Mouse (Mus musculus): Measurements from ENCODE around the gene Srarp. TPM values are rescaled to one million over a fixed set of nuclear protein-coding genes. Genes with fewer than 3 reads are reported as not detected.

The Srarp gene
- total RNA-seq, 1 experiment from 2014 or later, result not detected

DNA sequence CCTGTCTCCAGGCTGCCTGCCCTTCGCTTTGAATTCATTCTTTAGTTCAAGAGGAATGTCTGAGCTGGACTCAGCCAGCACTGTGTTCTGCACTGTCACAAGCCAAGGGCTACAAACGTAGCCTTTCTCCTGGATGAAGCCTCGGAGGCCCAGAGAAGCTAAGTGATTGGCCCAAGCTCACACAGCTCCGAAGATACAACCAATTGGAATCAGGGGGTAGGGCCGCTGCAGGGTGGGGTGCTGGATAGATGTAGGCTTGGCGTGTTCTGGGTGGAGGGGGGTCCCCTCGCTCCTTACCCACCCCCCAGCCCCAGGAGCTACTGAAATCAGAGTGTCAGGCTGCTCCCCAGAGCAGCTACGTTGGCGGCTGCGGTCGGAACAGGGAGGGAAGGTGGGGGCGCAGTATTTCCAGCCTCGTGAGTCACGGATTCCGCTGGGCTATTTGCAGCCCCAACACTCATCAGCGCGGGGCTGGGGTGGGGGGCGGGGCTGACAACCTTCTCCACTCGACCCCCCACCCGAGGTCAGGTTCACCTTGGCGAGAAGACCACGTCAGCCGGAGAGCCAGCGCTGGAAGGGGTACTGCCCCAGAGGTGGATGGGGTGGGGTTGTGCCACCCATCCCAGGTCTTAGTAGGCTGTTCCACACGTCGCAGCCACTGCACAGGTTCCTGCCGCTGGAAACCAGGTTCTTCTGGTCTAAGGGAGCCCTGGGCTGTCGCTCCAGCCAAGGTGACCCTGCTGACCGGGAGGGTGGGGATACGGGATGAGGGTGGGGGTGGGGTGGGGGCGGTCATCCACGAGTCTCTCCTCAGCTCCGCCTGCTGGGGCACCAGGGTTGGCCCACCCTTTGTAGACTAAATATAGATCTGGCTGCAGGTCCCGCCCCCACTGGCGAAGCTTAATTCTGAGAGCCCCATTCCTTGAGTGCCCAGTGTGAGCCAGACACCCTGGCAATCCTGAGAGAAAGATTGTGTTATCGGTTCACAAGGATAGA, 10.1 kb downstream of the Srarp start:
- DNase-seq, result peak; percentile 43

DNA sequence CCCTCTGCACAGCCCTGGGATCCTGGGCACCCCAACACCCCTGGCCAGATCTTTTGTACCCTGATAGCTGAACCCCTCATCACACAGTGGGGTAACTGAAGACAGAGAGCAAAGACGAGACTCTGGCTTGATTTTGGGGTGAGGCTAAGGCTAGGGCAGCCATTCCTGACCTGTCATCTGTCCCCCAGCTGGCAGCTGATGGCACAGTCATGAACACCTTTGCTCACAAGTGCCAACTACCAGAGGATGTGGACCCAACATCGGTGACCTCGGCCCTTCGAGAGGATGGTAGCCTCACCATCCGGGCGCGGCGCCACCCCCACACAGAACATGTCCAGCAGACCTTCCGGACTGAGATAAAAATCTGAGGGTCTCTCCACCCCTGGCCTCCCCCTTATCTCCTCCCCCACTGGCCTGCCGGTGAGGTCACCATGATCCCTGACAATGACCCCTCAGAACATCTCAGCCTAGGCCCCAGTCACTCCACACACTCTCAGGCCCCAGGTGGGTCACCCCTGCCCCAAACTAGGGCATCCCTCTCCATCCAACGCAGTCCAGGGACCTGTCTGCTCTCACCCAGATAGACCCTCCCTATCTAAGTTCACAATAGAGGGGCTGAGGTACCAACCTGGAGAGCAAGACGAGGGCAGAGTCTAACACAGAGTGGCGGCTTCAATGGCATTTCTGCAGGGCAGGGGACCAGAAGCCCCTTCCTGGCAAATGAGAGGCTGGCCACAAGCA, 12.0 kb downstream of the Srarp start:
- no peak for DNase-seq

GRCm38 (mm10) chr4:141423288-141423687, 12.6 kb downstream of the Srarp start:
- DNase-seq, result no peak

DNA sequence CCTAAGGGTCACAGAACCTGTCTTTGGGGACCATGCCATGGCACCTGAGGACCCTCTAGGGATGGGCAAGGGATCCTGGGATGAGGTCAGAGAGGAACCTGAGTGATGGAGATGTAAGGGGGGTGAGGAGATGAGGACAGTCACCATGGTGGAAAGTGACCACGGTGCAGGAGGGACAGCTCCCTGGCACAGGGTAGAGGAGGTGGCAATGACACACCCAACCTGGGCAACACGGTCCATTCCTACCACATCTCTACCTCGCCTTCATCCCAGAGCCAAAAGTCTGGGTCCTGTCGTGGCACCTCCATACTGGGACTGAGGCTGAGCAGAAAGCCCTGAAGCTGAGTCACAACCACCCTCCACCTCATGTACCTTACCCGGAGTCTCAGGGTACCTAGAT, 13.1 kb downstream of the Srarp start:
- no peak for DNase-seq

DNA sequence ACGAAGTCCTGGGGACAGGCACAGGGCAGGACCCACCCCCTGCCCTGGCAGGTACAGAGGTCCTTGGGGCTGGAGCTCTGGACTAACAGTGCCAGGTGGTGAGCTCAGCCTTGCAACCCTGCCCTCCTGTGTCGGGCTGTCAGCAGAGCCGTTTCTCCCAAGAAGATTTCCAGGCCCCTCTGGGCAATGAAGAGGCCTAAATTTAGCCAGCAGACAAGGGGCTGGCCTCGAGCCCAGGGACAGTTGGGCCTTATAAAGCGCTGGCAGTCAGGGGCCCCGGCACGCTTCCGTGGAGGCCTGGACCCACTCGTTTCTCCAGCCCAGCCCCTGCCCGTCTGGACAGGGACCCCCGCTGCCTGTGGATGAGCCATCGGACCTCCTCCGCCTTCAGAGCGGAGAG, 14.5 kb downstream of the Srarp start:
- DNase-seq, result peak; percentile 38

GRCm38 (mm10) chr4:141420886-141421285, 15.0 kb downstream of the Srarp start:
- DNase-seq, result no peak

- no peak for DNase-seq
Measured at GRCm38 (mm10) chr4:141420192-141420829, 15.6 kb downstream of the Srarp start, which contains the start of gene Hspb7. Hspb7 (plus strand) TSS chr4:141420779.

DNA sequence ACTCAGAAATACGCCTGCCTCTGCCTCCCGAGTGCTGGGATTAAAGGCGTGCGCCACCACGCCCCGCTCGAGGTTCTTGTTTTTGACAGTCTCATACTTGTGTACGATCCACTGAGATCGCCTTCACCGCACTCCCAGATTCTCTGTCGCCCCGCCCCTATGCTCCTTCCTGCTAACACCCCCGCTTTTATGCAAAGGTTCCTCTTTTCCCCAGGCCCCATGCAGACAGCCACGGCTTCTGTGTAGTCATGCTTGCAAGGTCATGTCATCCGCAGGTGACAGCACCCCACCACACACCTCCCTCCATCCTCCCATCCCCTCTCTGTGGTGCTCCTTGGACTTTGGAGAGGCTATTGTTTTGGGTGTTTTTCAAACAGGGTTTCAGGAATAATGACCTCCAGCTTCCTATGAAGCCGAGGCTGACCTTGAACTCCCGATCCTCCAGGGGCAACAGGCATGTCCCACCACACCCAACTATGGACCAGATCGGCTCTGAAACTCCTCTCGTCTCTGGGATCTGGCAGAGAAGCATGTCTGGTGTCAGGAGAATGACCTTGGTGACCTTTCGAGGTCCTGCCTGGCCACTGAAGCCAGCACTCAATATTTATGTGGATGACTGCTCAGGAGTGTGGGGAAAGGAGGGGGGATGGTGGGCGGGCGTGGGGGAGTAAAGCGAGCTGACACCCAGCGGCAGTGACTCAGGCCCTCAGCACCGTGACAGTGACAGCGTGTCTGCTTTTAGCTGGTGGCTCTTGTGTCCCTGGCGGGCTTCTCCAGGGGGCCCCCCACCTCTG, 16.3 kb downstream of the Srarp start:
- DNase-seq, result peak; percentile 41

DNA sequence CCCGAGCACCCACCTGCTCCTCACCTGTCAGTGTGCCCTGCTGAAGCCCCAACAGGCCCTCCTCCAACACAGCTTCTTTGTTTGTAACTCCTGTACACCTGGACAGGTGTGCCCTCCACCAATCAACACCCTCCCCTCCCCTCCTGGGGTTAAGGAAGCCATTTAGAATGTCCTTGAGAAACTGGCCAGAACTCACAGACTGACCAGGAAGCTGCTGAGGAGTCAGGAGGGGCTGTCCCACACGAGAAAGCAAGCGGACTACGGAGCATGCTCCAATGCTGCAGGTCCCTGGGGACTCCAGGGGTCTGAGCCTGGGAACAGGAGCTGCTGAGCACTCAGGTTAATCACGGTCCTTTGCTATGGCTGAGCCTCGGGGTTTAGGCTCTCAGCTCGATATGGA, 20.0 kb downstream of the Srarp start, which contains the start of gene Clcnkb:
TSS of gene Clcnkb (minus strand) at position 91 of the 400 bp plus-strand sequence.
- DNase-seq, result no peak

DNA sequence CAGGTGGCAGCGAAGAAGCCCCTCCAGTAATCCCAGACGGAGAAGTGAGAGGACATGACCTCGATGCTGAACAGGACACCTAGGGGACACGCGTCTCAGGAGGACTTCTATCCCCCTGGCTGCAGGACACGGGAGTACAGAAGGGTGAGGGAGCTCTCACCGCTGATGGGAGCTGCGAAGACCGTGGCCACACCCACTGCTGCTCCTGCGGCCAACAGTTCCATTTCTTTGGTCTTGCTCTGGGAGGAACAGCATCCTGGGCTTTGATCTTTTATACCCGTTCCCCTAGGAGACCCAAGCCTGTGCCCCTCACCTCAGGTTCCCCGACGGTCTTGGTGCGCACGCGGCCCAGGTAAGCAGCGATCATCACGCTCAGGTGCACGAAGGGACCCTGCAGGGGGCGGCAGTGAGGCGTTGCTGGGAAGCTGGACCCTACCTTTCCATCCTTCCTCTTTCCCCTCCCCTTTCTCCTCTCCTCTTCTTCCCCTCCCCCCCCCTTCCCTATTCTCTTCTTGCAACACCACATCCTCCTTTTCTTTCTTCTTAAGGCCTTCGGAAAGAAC, 24.4 kb downstream of the Srarp start:
- no peak for DNase-seq

DNA sequence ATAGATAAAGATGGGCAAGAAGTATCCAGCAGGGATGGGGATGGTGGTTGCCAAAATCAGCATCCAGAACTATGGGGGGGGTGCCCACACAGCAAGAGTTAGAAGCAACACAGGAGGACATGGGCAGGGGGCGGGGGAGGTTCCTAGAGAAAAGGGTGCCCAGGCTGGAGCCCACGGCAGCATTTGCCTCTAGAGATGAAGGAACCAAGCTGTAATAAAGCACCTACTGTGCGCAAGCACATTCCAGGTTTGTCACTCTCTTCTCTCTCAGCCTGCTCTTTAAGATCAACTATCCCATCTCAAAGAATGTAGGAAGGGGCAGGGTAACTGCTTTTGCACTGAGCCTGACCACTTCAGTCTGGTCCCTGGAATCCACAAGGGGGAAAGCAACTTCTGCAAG, 27.3 kb downstream of the Srarp start:
- DNase-seq, result no peak

DNA sequence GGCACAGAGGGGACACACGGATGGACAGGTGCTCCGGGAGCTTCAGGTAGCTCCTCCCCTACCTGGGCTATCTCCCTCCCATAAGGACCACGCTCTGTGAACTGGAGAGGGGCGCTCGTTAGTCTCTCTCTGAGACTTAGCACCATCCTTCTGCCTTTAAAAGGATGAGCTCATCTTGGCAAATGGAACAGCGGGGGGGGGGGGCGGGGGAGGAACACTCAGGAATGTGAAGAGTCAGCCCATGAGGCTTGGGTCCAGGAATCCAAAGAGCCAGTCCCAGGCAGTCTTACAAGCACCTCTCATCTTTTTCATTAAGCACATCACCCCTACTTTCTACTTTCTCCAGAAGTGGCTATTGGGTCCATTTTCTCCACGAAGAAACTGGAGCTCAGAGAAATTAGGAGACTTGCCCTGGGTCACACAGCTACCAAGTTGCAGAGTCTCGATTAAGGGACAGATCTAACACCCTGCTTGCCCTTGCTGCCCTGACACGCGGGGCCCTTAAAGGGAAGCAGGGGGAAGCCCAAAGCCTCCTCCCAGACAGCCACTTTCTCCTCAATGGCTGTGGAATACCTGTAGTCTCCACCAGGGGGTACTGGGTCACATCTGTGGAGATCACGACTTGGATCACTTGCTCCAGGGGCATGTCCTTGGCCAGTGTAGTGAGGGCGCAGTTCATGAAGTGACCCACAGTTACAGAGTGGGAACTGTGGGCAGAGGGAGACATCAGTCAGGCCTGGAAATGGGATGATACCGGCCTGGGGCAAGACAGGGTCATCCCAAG, 29.2 kb downstream of the Srarp start:
- peak; percentile 34 for DNase-seq

- no peak for DNase-seq
Measured at GRCm38 (mm10) chr4:141405314-141405622, 30.6 kb downstream of the Srarp start.

GRCm38 (mm10) chr4:141404518-141405313, 31.2 kb downstream of the Srarp start:
- DNase-seq, result peak; percentile 84

GRCm38 (mm10) chr4:141400171-141400570, 35.7 kb downstream of the Srarp start:
- DNase-seq, result no peak

GRCm38 (mm10) chr4:141398545-141398944, 37.4 kb downstream of the Srarp start, which contains the start of gene Clcnka:
Clcnka (minus strand) TSS chr4:141398724.
- no peak for DNase-seq

- no peak for DNase-seq
Measured at GRCm38 (mm10) chr4:141397861-141398260, 38.0 kb downstream of the Srarp start.

- no peak for DNase-seq
Measured at GRCm38 (mm10) chr4:141394751-141395150, 41.2 kb downstream of the Srarp start.

DNA sequence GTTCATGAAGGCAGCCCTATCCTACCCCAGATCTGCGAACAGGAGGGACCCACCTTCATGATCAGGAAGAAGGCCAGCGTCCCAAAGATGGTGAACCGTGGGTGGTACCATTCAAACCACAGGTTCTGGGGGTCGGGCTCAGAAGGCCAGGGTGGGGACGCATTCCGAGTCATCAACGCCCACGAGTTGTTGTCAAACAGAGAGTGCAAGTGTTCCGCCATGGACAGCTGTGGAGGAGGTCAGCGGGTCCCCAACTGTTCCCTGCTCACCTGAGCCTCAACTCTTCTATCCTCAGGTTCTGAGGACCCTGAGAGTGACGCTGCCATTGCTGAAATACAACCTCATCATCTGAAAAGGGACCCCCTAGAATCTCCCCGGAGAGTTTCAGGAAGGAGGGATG, 44.6 kb downstream of the Srarp start:
- DNase-seq, result no peak
